Mouse (Mus musculus) kidney, postnatal 14 days (tissue): ENCODE data around the gene Slc25a47.
"Not testable (repeated sequence)": the region's sequence is repeated elsewhere in the genome, so short reads cannot be mapped to it uniquely, and the experiment has no call there.

Experiments
- DNase-seq: peaks from one replicate; pipeline ENCODE4 v3.0.0; 2022; ENCODE audit warnings: mixed read lengths

Gene Slc25a47

GRCm38 (mm10) chr12:108826958-108827535 lies 8.8 kb upstream of the Slc25a47 start:
- no peak for DNase-seq

- DNase-seq, result no peak
These were observed 8.2 kb upstream of the Slc25a47 start for GRCm38 (mm10) chr12:108827641-108828040.

- no peak for DNase-seq
These were observed 6.2 kb upstream of the Slc25a47 start for GRCm38 (mm10) chr12:108829636-108830035.

- no peak for DNase-seq
These were observed 5.5 kb upstream of the Slc25a47 start for GRCm38 (mm10) chr12:108830358-108830757.

- peak; percentile 86 for DNase-seq
These were observed 3.7 kb upstream of the Slc25a47 start for GRCm38 (mm10) chr12:108831966-108832643.

- DNase-seq, result peak; percentile 33
These were observed 3.0 kb upstream of the Slc25a47 start for GRCm38 (mm10) chr12:108832851-108833250.

GRCm38 (mm10) chr12:108833408-108833807 lies 2.4 kb upstream of the Slc25a47 start:
- DNase-seq, result no peak

GRCm38 (mm10) chr12:108834337-108834736 lies 1.5 kb upstream of the Slc25a47 start:
- no peak for DNase-seq

GRCm38 (mm10) chr12:108834786-108835185 lies 1.1 kb upstream of the Slc25a47 start:
- DNase-seq, result no peak

GRCm38 (mm10) chr12:108835208-108835839 lies 522 bp upstream of the Slc25a47 start:
- DNase-seq, result no peak

- DNase-seq, result no peak
These were observed 876 bp downstream of the Slc25a47 start for GRCm38 (mm10) chr12:108836722-108837121.

- peak; percentile 61 for DNase-seq
These were observed 5.3 kb downstream of the Slc25a47 start for GRCm38 (mm10) chr12:108841181-108841580.

- DNase-seq, result no peak
These were observed 6.8 kb downstream of the Slc25a47 start for GRCm38 (mm10) chr12:108842663-108843062.

GRCm38 (mm10) chr12:108848033-108848432 lies 12.2 kb downstream of the Slc25a47 start:
- not testable (repeated sequence) for DNase-seq

GRCm38 (mm10) chr12:108849488-108850022 lies 13.7 kb downstream of the Slc25a47 start:
- no peak for DNase-seq

GRCm38 (mm10) chr12:108850129-108850528 lies 14.3 kb downstream of the Slc25a47 start:
- DNase-seq, result peak; percentile 55

- no peak for DNase-seq
These were observed 15.0 kb downstream of the Slc25a47 start for GRCm38 (mm10) chr12:108850886-108851285.

- DNase-seq, result no peak
These were observed 17.0 kb downstream of the Slc25a47 start for GRCm38 (mm10) chr12:108852822-108853221.

- DNase-seq, result no peak
These were observed 19.2 kb downstream of the Slc25a47 start for GRCm38 (mm10) chr12:108855081-108855480.

GRCm38 (mm10) chr12:108856186-108856585 lies 20.3 kb downstream of the Slc25a47 start:
- DNase-seq, result no peak

GRCm38 (mm10) chr12:108857109-108857508 lies 21.3 kb downstream of the Slc25a47 start:
- DNase-seq, result no peak

- DNase-seq, result peak; percentile 56
These were observed 21.8 kb downstream of the Slc25a47 start for GRCm38 (mm10) chr12:108857589-108858184.

GRCm38 (mm10) chr12:108858486-108858885 lies 22.6 kb downstream of the Slc25a47 start:
- no peak for DNase-seq
